In the genomic region with DNA sequence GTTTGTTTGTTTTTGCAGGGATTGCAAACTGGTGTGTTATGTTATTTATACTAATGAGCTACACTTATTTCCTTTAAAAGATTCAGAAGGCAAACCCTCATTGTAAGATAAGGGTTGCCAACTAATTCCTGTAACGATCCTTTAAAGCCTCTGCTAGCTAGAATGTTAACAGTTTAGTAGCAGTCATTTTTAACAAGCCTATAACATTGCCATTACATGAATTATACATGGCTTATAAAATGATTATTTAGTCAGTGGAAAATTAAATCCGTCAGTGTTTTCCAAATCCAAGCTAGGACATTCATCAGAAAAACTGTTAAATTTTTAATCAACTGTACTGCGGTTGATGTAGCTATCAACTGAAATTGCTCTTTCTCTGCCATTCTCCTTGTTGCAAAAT, we compare ENCODE assay signal across 22 mouse cellular contexts.
"Had no signal": no experiment of that assay in that cellular context is flagged by ENCODE, and none has a peak within 500 bp of the region (broad histone marks: within the 10 kb centered on the region; RNA-seq: fewer than 3 reads in every experiment).

No protein-coding gene starts in this region.

- H3K27ac ChIP-seq: liver, embryonic 13.5 days; liver, embryonic 15.5 days; lung, embryonic 15.5 days; macrophage; midbrain, embryonic 12.5 days; midbrain, embryonic 15.5 days had no signal

- ATAC-seq: liver, postnatal 0 days; lung, postnatal 0 days; midbrain, embryonic 15.5 days had no signal

- H3K9ac ChIP-seq: liver, embryonic 13.5 days; liver, embryonic 15.5 days; liver, postnatal 0 days; lung, embryonic 15.5 days; midbrain, embryonic 12.5 days; midbrain, embryonic 15.5 days had no signal

- DNase-seq: liver; liver, embryonic 13.5 days; liver, postnatal 0 days; lung, adult 2 months; lung, postnatal 14 days; lung, postnatal 36 days; retina, postnatal 1 day; right cerebral cortex, adult 18-20 months; right cerebral cortex, postnatal 25 days; right cerebral cortex, postnatal 4 days; spleen, adult 18-20 months; thymus, adult 18-20 months; thymus, postnatal 14 days; thymus, postnatal 36 days had no signal

- H3K4me1 ChIP-seq: liver, embryonic 13.5 days; liver, embryonic 15.5 days; lung, embryonic 15.5 days; megakaryocyte, embryonic 14.5 days; midbrain, embryonic 12.5 days; midbrain, embryonic 15.5 days had no signal

- H3K4me3 ChIP-seq: liver, embryonic 13.5 days; liver, embryonic 15.5 days; lung, embryonic 15.5 days; megakaryocyte, embryonic 14.5 days; midbrain, embryonic 12.5 days; midbrain, embryonic 15.5 days had no signal

- H3K4me2 ChIP-seq: liver, embryonic 11.5 days; liver, embryonic 13.5 days; liver, embryonic 15.5 days; lung, embryonic 15.5 days; midbrain, embryonic 12.5 days; midbrain, embryonic 15.5 days had no signal

- H3K36me3 ChIP-seq: liver, embryonic 13.5 days; liver, embryonic 15.5 days; lung, embryonic 15.5 days; midbrain, embryonic 12.5 days; midbrain, embryonic 15.5 days had no signal

- H3K27me3 ChIP-seq: liver, embryonic 13.5 days; liver, embryonic 15.5 days; lung, embryonic 15.5 days; megakaryocyte, embryonic 14.5 days; midbrain, embryonic 12.5 days; midbrain, embryonic 15.5 days had no signal

- H3K9me3 ChIP-seq: liver, embryonic 13.5 days; liver, embryonic 15.5 days; lung, embryonic 15.5 days; megakaryocyte, embryonic 14.5 days; midbrain, embryonic 12.5 days; midbrain, embryonic 15.5 days had no signal
